Mouse (Mus musculus) limb, embryonic 11.5 days (tissue): ENCODE results near the gene Synpo2. TPM values are rescaled to one million over a fixed set of nuclear protein-coding genes. Genes with fewer than 3 reads are reported as not detected.
A peak's percentile ranks its signal among the peaks of the same experiment; 100 is the strongest.

Experiments
- ATAC-seq: fragments of 200-750 bp; cut with Nextera tagmentation; 2 replicates; pipeline ENCODE4 v1.8.0; 2017; ENCODE audit warnings: low read depth; ENCODE audit not compliant: insufficient number of reproducible peaks, low FRiP score, low TSS enrichment
- DNase-seq: peaks from one replicate; pipeline ENCODE4 v3.0.0-alpha.2; 2015; ENCODE audit warnings: low spot score
- H3K27ac ChIP-seq: fragments of 300-500 bp; sonication (generic); replicated peaks from 2 replicates; pipeline ENCODE4 v1.5.1; 2014; ENCODE audit warnings: low read depth, mild to moderate bottlenecking, low read length
- H3K27me3 ChIP-seq: fragments of 300-500 bp; sonication (generic); 2 replicates; pipeline ENCODE4 v1.6.1; 2014; ENCODE audit warnings: mild to moderate bottlenecking, low read length, mixed read lengths; ENCODE audit not compliant: control insufficient read depth, insufficient read depth
- H3K36me3 ChIP-seq: fragments of 300-500 bp; sonication (generic); 2 replicates; pipeline ENCODE4 v1.6.1; 2014; ENCODE audit warnings: mild to moderate bottlenecking, low read length, moderate library complexity, mixed read lengths; ENCODE audit not compliant: control insufficient read depth, insufficient read depth
- H3K4me1 ChIP-seq: fragments of 300-500 bp; sonication (generic); 2 replicates; pipeline ENCODE4 v1.6.1; 2014; ENCODE audit warnings: low read length, mixed read lengths; ENCODE audit not compliant: control insufficient read depth, insufficient read depth
- H3K4me2 ChIP-seq: fragments of 300-500 bp; sonication (generic); 2 replicates; pipeline ENCODE4 v1.6.1; 2014; ENCODE audit warnings: low read depth, mild to moderate bottlenecking, moderate library complexity; ENCODE audit not compliant: severe bottlenecking
- H3K4me3 ChIP-seq: fragments of 300-500 bp; sonication (generic); 2 replicates; pipeline ENCODE4 v1.5.1; 2014; ENCODE audit warnings: low read depth, low read length
- H3K9ac ChIP-seq: fragments of 300-500 bp; sonication (generic); 2 replicates; pipeline ENCODE4 v1.6.1; 2014; ENCODE audit warnings: mild to moderate bottlenecking, low read length
- H3K9me3 ChIP-seq: fragments of 300-500 bp; sonication (generic); 2 replicates; pipeline ENCODE4 v1.6.1; 2016; ENCODE audit warnings: low read length; ENCODE audit not compliant: control insufficient read depth
- WGBS: fragments of 180-500 bp; shearing (Covaris S2); extraction: QIAGEN DNeasy Blood & Tissue Kit; methylation state at CpG from one replicate; pipeline ENCODE4 v1.1.7; 2014; 5-methylcytosine and 5-hydroxymethylcytosine counted together
- polyA plus RNA-seq: library from polyadenylated mRNA; unstranded; fragments of >200 nt; fragmentation: Nextera tagmentation; extraction: Ambion mirVana; gene quantifications from 2 replicates; pipeline ENCODE4 v1.2.1, GENCODE M21; 2014

Gene Synpo2
- polyA plus RNA-seq, 1 experiment from 2014 or later = 4.2 TPM

DNA sequence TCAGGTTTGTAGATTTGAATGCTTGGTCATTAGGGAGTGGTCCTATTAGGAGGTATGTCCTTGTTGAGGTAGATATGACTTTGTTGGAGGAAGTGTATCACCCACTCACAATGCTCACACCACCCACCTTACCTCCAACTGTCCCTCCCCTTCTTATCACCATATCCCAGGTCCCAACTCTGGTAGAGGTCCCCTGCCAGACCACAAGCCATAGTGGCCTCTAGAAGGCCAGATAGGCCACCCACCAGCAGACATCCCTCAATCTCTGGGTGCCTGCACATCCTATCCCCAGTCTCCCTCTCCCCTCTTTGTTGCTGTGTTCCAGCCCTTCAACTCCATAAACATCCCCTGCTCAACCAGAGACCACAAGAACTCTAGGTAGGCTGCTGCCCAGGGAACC lies 44.3 kb downstream of the Synpo2 start:
- no peaks in the 10 kb centered on the region for H3K9me3 ChIP-seq
- no peak overlapping the region for H3K4me3 ChIP-seq
- no peak overlapping the region for H3K27ac ChIP-seq
- no peak overlapping the region for H3K9ac ChIP-seq
- no peaks in the 10 kb centered on the region for H3K36me3 ChIP-seq
- peaks cover 5% of the 10 kb centered on the region; the same call in 1 of the 2 replicates for H3K4me1 ChIP-seq
- DNase-seq (no peak), ATAC-seq (no peak)
- no peaks in the 10 kb centered on the region for H3K27me3 ChIP-seq
- H3K4me2 ChIP-seq = no peak overlapping the region

DNA sequence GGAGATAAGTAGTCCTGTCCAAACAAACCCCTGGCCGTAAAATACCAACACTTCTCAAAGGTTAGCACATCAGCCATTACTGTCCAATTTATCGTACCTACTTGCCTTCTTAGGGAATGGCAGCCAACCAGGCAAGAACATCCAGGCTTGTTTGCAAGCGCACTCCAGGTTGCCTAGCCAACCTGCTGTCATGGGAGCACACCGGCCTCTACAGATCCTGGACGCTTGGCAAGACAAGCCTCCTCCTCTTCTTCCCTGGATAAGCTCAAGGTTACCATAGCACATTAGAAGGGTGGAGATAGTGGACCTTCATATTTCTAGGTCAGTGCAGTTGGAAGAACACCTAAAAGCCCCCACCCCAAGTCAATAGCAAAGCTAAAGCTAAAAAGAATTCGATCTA lies 45.6 kb downstream of the Synpo2 start:
- Histone ChIP-seq H3K9me3 (no peaks in the 10 kb centered on the region), H3K4me3 (no peak overlapping the region), H3K27me3 (no peaks in the 10 kb centered on the region), H3K4me2 (no peak overlapping the region), H3K4me1 (peaks cover 5% of the 10 kb centered on the region; the same call in 1 of the 2 replicates), H3K36me3 (no peaks in the 10 kb centered on the region), H3K27ac (no peak overlapping the region), H3K9ac (no peak overlapping the region)
- ATAC-seq (no peak), DNase-seq (no peak)
- 69% methylated on average over 6 of the region's 6 CpGs for WGBS

DNA sequence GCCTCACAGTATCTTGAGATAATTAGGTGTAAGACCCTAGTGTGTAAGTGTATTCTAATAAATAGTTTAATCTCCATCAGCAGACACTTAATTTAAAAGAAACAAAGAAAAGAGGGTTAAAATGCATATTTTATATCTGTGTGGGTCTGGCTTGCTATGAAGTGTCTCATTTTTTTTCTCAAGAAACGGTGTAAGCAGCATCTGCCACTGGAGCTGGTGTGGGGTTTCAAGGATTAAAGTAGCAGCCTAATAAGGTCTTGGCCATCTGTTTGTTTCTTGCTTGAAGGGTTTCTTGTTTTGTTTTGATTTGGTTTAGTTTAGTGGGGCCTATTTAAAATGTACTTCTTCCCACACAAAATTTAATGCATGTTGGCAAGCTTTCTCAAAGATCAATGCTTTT lies 46.1 kb downstream of the Synpo2 start:
- Histone ChIP-seq H3K27me3 (no peaks in the 10 kb centered on the region), H3K4me3 (no peak overlapping the region), H3K27ac (no peak overlapping the region), H3K9me3 (no peaks in the 10 kb centered on the region), H3K36me3 (no peaks in the 10 kb centered on the region), H3K4me1 (peaks cover 5% of the 10 kb centered on the region; the same call in 1 of the 2 replicates), H3K4me2 (no peak overlapping the region), H3K9ac (no peak overlapping the region)
- no peak for DNase-seq
- no peak for ATAC-seq
- 15% methylated on average over 1 of the region's 1 CpGs for WGBS

DNA sequence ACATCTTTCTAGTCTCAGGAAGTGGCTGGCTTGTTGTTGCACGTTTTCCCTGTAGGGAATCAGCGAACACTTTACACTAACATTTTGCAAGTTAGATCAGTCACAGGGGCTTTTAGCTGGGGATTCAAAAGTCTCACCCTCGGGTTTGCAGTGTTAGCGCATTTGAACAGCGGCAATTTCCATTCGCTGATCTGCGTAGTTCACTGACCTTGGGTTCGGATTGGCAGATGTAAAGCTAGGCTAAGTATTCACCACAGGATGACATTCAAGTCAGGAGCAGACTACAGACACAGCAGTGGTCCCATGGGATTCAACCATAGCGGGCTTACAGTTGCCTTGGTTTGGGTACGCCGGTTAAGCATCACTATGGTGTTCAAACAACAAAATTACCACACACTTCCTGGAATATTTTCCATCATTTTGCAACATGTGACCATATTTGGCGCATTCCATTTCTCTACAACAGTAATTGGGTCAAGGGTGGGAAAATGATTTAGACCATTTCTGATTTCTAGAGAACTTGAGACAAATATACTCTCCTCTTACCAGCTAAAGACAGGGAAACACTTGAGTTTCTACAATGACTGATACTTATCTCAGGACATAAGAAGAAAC lies 47.2 kb downstream of the Synpo2 start:
- H3K27ac ChIP-seq = 0 out of 2 replicates have a peak overlapping the region, but pooled peaks have one; percentile 36
- H3K4me2 ChIP-seq = no peak overlapping the region
- H3K9ac ChIP-seq = no peak overlapping the region
- no peak overlapping the region for H3K4me3 ChIP-seq
- WGBS = 87% methylated on average over 12 of the region's 12 CpGs
- no peak for DNase-seq
- peaks cover 5% of the 10 kb centered on the region; the same call in 1 of the 2 replicates for H3K4me1 ChIP-seq
- H3K36me3 ChIP-seq = no peaks in the 10 kb centered on the region
- no peak for ATAC-seq
- no peaks in the 10 kb centered on the region for H3K9me3 ChIP-seq
- H3K27me3 ChIP-seq = no peaks in the 10 kb centered on the region

DNA sequence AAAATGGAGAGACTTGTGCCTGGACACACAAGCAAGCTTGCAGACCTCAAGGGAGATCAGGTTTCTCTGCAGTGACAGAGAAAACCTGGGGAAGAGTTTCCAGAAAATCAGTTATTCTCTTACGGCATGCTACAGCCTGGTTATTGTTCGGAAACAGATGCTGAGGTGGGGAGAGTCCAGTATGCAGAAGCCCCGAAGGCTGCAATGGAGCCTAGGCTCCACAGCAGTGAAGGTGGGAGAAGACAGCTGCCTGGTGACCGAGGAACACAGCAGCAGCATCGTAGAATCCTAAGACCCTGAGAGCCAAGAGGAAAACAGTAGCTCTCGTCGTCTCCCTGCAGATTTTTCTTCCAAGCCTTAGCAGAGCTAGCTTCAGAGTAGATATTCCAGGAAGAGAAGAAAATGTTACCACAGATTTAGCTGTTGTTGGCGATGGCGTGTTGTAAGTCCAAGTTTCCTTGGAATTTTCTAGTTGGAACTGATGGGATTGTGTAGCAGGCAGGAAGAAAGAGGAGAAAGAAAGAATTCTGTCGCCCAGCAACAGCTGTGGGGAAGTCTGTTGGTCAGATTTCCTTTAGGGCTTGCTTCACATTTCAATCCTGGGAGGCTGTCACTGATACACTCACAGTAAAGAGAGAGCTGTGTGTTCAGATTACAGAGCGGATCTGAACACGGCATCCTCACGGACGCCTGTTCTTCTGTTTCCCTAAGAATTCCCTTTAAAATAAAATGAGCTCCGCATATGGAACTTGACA lies 48.4 kb downstream of the Synpo2 start:
- 69% methylated on average over 15 of the region's 15 CpGs for WGBS
- ATAC-seq (peak; percentile 33; the same call in 1 of the 2 replicates), DNase-seq (no peak)
- Histone ChIP-seq H3K4me3 (no peak overlapping the region), H3K9ac (no peak overlapping the region), H3K4me1 (peaks cover 5% of the 10 kb centered on the region; the same call in 1 of the 2 replicates), H3K4me2 (no peak overlapping the region), H3K9me3 (no peaks in the 10 kb centered on the region), H3K27me3 (no peaks in the 10 kb centered on the region), H3K36me3 (no peaks in the 10 kb centered on the region), H3K27ac (peak overlapping the region; percentile 3)

DNA sequence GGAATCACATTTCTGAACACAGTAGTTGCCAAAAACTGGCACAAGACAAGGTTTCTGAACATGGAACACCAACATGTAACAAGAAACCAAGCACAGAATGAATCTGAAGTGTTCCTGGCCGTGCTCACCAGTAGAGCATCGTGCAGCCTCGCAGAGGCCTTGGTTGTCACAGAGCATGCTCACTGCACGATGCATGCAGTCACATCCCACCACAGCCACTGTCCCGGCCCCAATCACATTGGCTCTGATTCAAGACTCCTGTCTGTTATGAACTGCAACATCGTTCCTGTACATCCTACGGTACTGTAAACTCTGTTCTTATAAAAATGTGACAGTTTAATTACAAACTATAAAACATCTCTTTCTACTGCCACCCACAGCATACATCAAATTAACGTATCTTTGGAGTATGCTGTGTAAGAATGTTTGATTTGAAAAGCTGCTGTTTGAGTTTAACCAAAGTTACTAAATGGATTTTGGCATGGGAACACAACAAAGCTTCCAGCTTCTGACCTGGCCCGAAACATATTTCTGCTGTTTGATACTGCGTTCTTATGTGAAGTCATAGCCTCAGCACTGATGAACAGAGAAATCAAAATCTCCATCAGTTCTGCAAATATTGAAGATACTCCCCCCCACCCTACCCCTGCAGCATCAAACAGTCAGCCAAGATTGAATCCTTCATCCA lies 50.6 kb downstream of the Synpo2 start:
- H3K4me1 ChIP-seq = peaks cover 7% of the 10 kb centered on the region; the same call in 1 of the 2 replicates
- DNase-seq (no peak), ATAC-seq (no peak)
- no peaks in the 10 kb centered on the region for H3K9me3 ChIP-seq
- H3K27ac ChIP-seq = no peak overlapping the region
- H3K9ac ChIP-seq = no peak overlapping the region
- H3K4me2 ChIP-seq = no peak overlapping the region
- H3K4me3 ChIP-seq = no peak overlapping the region
- no peaks in the 10 kb centered on the region for H3K36me3 ChIP-seq
- no peaks in the 10 kb centered on the region for H3K27me3 ChIP-seq
- 86% methylated on average over 10 of the region's 10 CpGs for WGBS

DNA sequence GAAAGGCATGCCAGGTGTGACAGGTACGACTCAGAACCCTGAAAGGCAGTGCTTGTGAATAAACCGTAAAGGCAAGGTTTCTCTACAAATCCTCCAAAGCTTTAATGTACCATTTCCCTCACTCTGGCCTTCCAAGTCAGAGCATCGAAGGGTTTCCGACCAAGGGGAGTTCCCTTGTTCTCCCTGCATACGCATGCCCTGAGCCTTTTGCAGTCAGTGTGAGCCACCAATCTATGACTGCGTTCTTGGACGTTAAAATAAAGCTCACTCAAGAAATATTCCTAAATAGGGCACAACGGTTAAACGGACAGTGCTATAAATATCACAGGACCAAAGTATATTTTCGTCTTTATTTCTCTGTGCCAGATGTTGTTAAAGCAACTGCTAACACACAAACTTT lies 51.7 kb downstream of the Synpo2 start:
- peaks cover 7% of the 10 kb centered on the region; the same call in 1 of the 2 replicates for H3K4me1 ChIP-seq
- DNase-seq = no peak
- WGBS = 88% methylated on average over 10 of the region's 10 CpGs

DNA sequence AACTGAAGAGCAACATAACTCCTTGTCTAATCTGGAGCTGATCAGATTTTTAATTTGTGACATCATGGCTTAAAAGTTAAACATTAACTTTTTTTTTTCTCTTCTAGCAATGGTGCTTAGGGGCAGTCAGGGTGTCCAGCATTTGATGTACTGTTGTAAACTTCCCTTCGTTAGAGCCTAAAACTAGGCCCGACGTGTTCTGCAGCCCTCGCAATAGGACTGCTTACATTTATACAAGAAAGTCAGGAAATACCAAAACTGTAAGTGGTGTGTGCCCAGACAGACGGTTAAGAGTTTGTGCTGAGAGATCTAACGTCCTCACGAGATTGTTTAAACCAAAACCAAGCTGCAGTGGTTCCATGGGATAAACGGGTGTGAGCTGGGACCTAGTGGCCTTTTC lies 56.4 kb downstream of the Synpo2 start:
- WGBS = 54% methylated on average over 8 of the region's 8 CpGs
- DNase-seq (no peak), ATAC-seq (no peak)

More for the DNA sequence above, 51.7 kb downstream of the Synpo2 start:
- Histone ChIP-seq H3K9me3 (no peaks in the 10 kb centered on the region), H3K36me3 (no peaks in the 10 kb centered on the region), H3K4me3 (no peak overlapping the region), H3K27ac (no peak overlapping the region), H3K27me3 (no peaks in the 10 kb centered on the region), H3K9ac (no peak overlapping the region), H3K4me2 (no peak overlapping the region)
- no peak for ATAC-seq

More for the DNA sequence above, 56.4 kb downstream of the Synpo2 start:
- Histone ChIP-seq H3K4me2 (no peak overlapping the region), H3K9me3 (no peaks in the 10 kb centered on the region), H3K4me1 (peaks cover 8% of the 10 kb centered on the region; the same call in 1 of the 2 replicates), H3K4me3 (no peak overlapping the region), H3K36me3 (no peaks in the 10 kb centered on the region), H3K27me3 (no peaks in the 10 kb centered on the region), H3K9ac (no peak overlapping the region), H3K27ac (no peak overlapping the region)
